ENCODE assay signal across 9 mouse cellular contexts in the genomic region with DNA sequence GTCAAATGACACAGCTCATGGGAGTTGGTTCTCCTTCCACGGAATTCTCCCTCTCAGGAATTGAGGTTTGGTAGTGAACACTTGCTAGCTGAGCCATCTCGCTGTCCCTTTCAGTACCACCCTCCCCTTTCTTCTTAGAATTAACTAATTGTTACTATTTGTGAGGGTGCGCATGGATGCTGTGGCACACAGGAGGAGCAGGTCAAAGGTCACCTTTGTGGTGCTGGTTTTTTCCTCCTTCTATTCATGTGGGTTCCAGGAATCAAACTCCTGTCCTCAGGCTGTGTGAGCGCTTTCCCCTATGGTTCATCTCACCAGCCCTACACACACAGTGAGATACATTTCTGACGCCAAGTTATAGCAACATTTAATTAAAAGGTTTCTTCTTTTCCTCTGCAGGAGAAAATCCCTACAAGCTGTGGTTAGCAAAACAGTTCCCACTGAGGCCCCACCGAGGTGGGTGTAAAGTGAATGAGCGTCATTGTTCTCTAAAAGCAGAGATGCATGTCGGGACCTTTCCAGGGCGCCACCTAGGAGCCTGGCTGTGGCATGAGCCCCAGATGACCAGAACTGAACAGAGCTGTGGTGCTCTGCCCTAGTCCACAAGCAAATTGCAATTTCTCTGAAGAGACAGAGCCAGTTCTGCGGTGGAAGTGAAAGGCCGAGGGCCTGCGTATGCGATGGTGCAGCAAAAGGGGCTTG. TPM values are rescaled to one million over a fixed set of nuclear protein-coding genes. Genes with fewer than 3 reads are reported as not detected.
A peak's percentile ranks its signal among the peaks of the same experiment; 100 is the strongest.
DNase-seq lines count a peak whose midpoint lies in the region; ATAC-seq lines count a peak whose summit lies in the region.
"Had no signal": no experiment of that assay in that cellular context is flagged by ENCODE, and none has a peak within 500 bp of the region (broad histone marks: within the 10 kb centered on the region; RNA-seq: fewer than 3 reads in every experiment).

No protein-coding gene starts in this region.

- 17% methylated on average over 13 of the region's 13 CpGs for WGBS in midbrain, embryonic 11.5 days
- WGBS in midbrain, embryonic 13.5 days: 18% methylated on average over 13 of the region's 13 CpGs
- WGBS in embryonic facial prominence, embryonic 13.5 days: 26% methylated on average over 13 of the region's 13 CpGs
- 48% methylated on average over 13 of the region's 13 CpGs for WGBS in limb, embryonic 12.5 days

- H3K27me3 ChIP-seq in midbrain, embryonic 11.5 days (ENCODE audit: control insufficient read depth, insufficient read depth, low read length): no peaks in the 10 kb centered on the region
- no peaks in the 10 kb centered on the region for H3K27me3 ChIP-seq in midbrain, embryonic 13.5 days
- H3K27me3 ChIP-seq in embryonic facial prominence, embryonic 13.5 days: no peaks in the 10 kb centered on the region
- H3K27me3 ChIP-seq in limb, embryonic 12.5 days: no peaks in the 10 kb centered on the region

- no peak overlapping the region for H3K27ac ChIP-seq in midbrain, embryonic 11.5 days (ENCODE audit: low read depth, low read length)
- no peak overlapping the region for H3K27ac ChIP-seq in midbrain, embryonic 13.5 days
- peak overlapping the region; percentile 64 for H3K27ac ChIP-seq in embryonic facial prominence, embryonic 13.5 days
- H3K27ac ChIP-seq in limb, embryonic 12.5 days: peak overlapping the region; percentile 93
- H3K27ac ChIP-seq: heart, adult 2 months had no signal

- H3K9me3 ChIP-seq in midbrain, embryonic 11.5 days (ENCODE audit: control insufficient read depth, low read length): no peaks in the 10 kb centered on the region
- no peaks in the 10 kb centered on the region for H3K9me3 ChIP-seq in midbrain, embryonic 13.5 days
- no peaks in the 10 kb centered on the region for H3K9me3 ChIP-seq in embryonic facial prominence, embryonic 13.5 days
- no peaks in the 10 kb centered on the region for H3K9me3 ChIP-seq in limb, embryonic 12.5 days

- H3K36me3 ChIP-seq in midbrain, embryonic 11.5 days (ENCODE audit: control insufficient read depth, insufficient read depth, low read length): no peaks in the 10 kb centered on the region
- H3K36me3 ChIP-seq in midbrain, embryonic 13.5 days: no peaks in the 10 kb centered on the region
- no peaks in the 10 kb centered on the region for H3K36me3 ChIP-seq in embryonic facial prominence, embryonic 13.5 days
- no peaks in the 10 kb centered on the region for H3K36me3 ChIP-seq in limb, embryonic 12.5 days

- no peak overlapping the region for H3K4me3 ChIP-seq in midbrain, embryonic 11.5 days (ENCODE audit: low read depth, low read length)
- no peak overlapping the region for H3K4me3 ChIP-seq in midbrain, embryonic 13.5 days (replicated peaks)
- H3K4me3 ChIP-seq in embryonic facial prominence, embryonic 13.5 days: no peak overlapping the region
- no peak overlapping the region for H3K4me3 ChIP-seq in limb, embryonic 12.5 days (replicated peaks)
- H3K4me3 ChIP-seq: heart, adult 2 months had no signal

- no peak for ATAC-seq in midbrain, embryonic 11.5 days (ENCODE audit: low FRiP score)
- ATAC-seq in midbrain, embryonic 13.5 days: no peak
- no peak for ATAC-seq in embryonic facial prominence, embryonic 13.5 days (ENCODE audit: insufficient number of reproducible peaks, insufficient read depth, low FRiP score, low TSS enrichment, low read depth)
- ATAC-seq in limb, embryonic 12.5 days (ENCODE audit: insufficient number of reproducible peaks, insufficient read depth, low FRiP score, low TSS enrichment, low read depth): 0 out of 2 replicates have a peak, but pooled peaks have one; percentile 18
- no peak for ATAC-seq in erythroblast, adult 5-6 weeks (replicated peaks; ENCODE audit: low FRiP score, poor library complexity, severe bottlenecking)

- peak overlapping the region; percentile 26; the same call in 1 of the 2 replicates for H3K9ac ChIP-seq in midbrain, embryonic 11.5 days (ENCODE audit: low read length)
- H3K9ac ChIP-seq in midbrain, embryonic 13.5 days (replicated peaks): no peak overlapping the region
- H3K9ac ChIP-seq in embryonic facial prominence, embryonic 13.5 days: no peak overlapping the region
- no peak overlapping the region for H3K9ac ChIP-seq in limb, embryonic 12.5 days (replicated peaks)

- no peak overlapping the region for H3K4me2 ChIP-seq in midbrain, embryonic 11.5 days
- no peak overlapping the region for H3K4me2 ChIP-seq in midbrain, embryonic 13.5 days (replicated peaks)
- peak overlapping the region; percentile 14 for H3K4me2 ChIP-seq in embryonic facial prominence, embryonic 13.5 days
- H3K4me2 ChIP-seq in limb, embryonic 12.5 days: no peak overlapping the region

- peak; percentile 89 for DNase-seq in midbrain, embryonic 11.5 days (ENCODE audit: low spot score, missing footprints)
- no peak for DNase-seq in adipocyte (ENCODE audit: low spot score)
- no peak for DNase-seq in urinary bladder, adult 18-20 months (ENCODE audit: low spot score in 2 of 2)
- DNase-seq: heart, adult 2 months; kidney, postnatal 10 days had no signal

- H3K4me1 ChIP-seq in midbrain, embryonic 11.5 days (ENCODE audit: control insufficient read depth, insufficient read depth, low read length): peaks cover 4% of the 10 kb centered on the region
- peaks cover 17% of the 10 kb centered on the region for H3K4me1 ChIP-seq in midbrain, embryonic 13.5 days (replicated peaks)
- peaks cover 29% of the 10 kb centered on the region for H3K4me1 ChIP-seq in embryonic facial prominence, embryonic 13.5 days
- H3K4me1 ChIP-seq in limb, embryonic 12.5 days (replicated peaks): peaks cover 33% of the 10 kb centered on the region

RNA-seq across cellular contexts. Expression of a gene that starts 8.2 kb away (rescaled TPM):
- polyA plus RNA-seq in midbrain, embryonic 11.5 days (2014; fragmentation: Nextera tagmentation; extraction: Ambion mirVana): 32.4 and 36.7 TPM in 2 replicates
- 62.4 and 67.0 TPM in 2 replicates for polyA plus RNA-seq in midbrain, embryonic 13.5 days (2015; fragmentation: Nextera tagmentation; extraction: Ambion mirVana)
- 44.3 and 47.3 TPM in 2 replicates for polyA plus RNA-seq in embryonic facial prominence, embryonic 13.5 days (2015; fragmentation: Nextera tagmentation; extraction: Ambion mirVana)
- 52.6 and 57.5 TPM in 2 replicates for polyA plus RNA-seq in limb, embryonic 12.5 days (2016; fragmentation: Nextera tagmentation; extraction: Ambion mirVana)
- total RNA-seq in erythroblast, adult 5-6 weeks (2015; ENCODE audit: low replicate concordance): 15.7 and 16.9 TPM in 2 replicates
- total RNA-seq in erythroblast, adult 5-6 weeks (2017; ENCODE audit: low replicate concordance): 27.2 and 32.7 TPM in 2 replicates

Comparison
In these comparisons a context has a peak if more than half of its experiments do, and no peak if none do; other contexts are left out.
1. H3K27ac ChIP-seq: peak in embryonic facial prominence, embryonic 13.5 days (single experiment) and limb, embryonic 12.5 days (single experiment); none in midbrain, embryonic 11.5 days (single experiment) and midbrain, embryonic 13.5 days (single experiment).